Mouse (Mus musculus) liver, postnatal 0 days (tissue): ENCODE data around the gene Gm12184. TPM values are rescaled to one million over a fixed set of nuclear protein-coding genes. Genes with fewer than 3 reads are reported as not detected.

Source experiments
- ATAC-seq: fragments of 200-750 bp; cut with Nextera tagmentation; 2 replicates; pipeline ENCODE4 v1.8.0; 2017; ENCODE audit warnings: mild to moderate bottlenecking, moderate library complexity
- DNase-seq: peaks from one replicate; pipeline ENCODE4 v3.0.0-alpha.2; 2016
- H3K27ac ChIP-seq: fragments of 300-500 bp; sonication (generic); 2 replicates; pipeline ENCODE4 v1.5.1; 2014; ENCODE audit warnings: antibody characterized with exemption, moderate library complexity, mild to moderate bottlenecking, low read depth
- H3K27me3 ChIP-seq: fragments of 300-500 bp; sonication (generic); 2 replicates; pipeline ENCODE4 v1.6.1; 2014; ENCODE audit warnings: low read length, control low read depth, mixed read lengths; ENCODE audit not compliant: insufficient read depth
- H3K36me3 ChIP-seq: fragments of 300-500 bp; sonication (generic); replicated peaks from 2 replicates; pipeline ENCODE4 v1.6.1; 2014; ENCODE audit warnings: mild to moderate bottlenecking, control low read depth, low read length, moderate library complexity, mixed read lengths; ENCODE audit not compliant: insufficient read depth
- H3K4me1 ChIP-seq: fragments of 300-500 bp; sonication (generic); 2 replicates; pipeline ENCODE4 v1.6.1; 2014; ENCODE audit warnings: antibody characterized with exemption, mild to moderate bottlenecking, control low read depth; ENCODE audit not compliant: insufficient read depth
- H3K4me2 ChIP-seq: fragments of 300-500 bp; sonication (generic); 2 replicates; pipeline ENCODE4 v1.6.1; 2014; ENCODE audit warnings: low read depth, mild to moderate bottlenecking, low read length, moderate library complexity, mixed read lengths
- H3K4me3 ChIP-seq: fragments of 300-500 bp; sonication (generic); 2 replicates; pipeline ENCODE4 v1.5.1; 2014; ENCODE audit warnings: low read depth, low read length
- H3K9ac ChIP-seq: fragments of 300-500 bp; sonication (generic); replicated peaks from 2 replicates; pipeline ENCODE4 v1.6.1; 2014; ENCODE audit warnings: mild to moderate bottlenecking, moderate library complexity
- H3K9me3 ChIP-seq: fragments of 300-500 bp; sonication (generic); 2 replicates; pipeline ENCODE4 v1.6.1; 2016; ENCODE audit warnings: mild to moderate bottlenecking, control low read depth, low read length, mixed read lengths
- CTCF ChIP-seq: sonication (generic); IDR thresholded peaks from 2 replicates; pipeline ENCODE4 v1.5.1; 2016; ENCODE audit warnings: antibody characterized with exemption, low read depth
- EP300 ChIP-seq: IDR thresholded peaks from 2 replicates; pipeline ENCODE4 v1.6.1; 2016; ENCODE audit warnings: antibody characterized with exemption, low read depth, mild to moderate bottlenecking
- WGBS: fragments of 180-500 bp; shearing (Covaris S2); extraction: QIAGEN DNeasy Blood & Tissue Kit; methylation state at CpG from one replicate; pipeline ENCODE4 v1.1.7; 2014; ENCODE audit not compliant: insufficient replicate concordance; 5-methylcytosine and 5-hydroxymethylcytosine counted together
- polyA plus RNA-seq: library from polyadenylated mRNA; unstranded; fragments of >200 nt; fragmentation: Nextera tagmentation; extraction: Ambion mirVana; gene quantifications from 2 replicates; pipeline ENCODE4 v1.2.1, GENCODE M21; 2015

Gm12184 gene
- polyA plus RNA-seq, 1 experiment from 2014 or later = 5.0 TPM

GRCm38 (mm10) chr11:48871817-48872541, 45.5 kb upstream of the Gm12184 start:
- peak overlapping the region; percentile 72 for H3K4me2 ChIP-seq
- peak; percentile 61 for DNase-seq
- peaks cover 35% of the 10 kb centered on the region for H3K4me1 ChIP-seq
- peak overlapping the region; percentile 79 for H3K9ac ChIP-seq
- peak overlapping the region; percentile 92 for H3K27ac ChIP-seq
- no peaks in the 10 kb centered on the region for H3K27me3 ChIP-seq
- H3K9me3 ChIP-seq = no peaks in the 10 kb centered on the region
- 2% methylated on average over 17 of the region's 17 CpGs for WGBS
- H3K4me3 ChIP-seq = peak overlapping the region; percentile 71
- peak; percentile 26 for ATAC-seq
- 0 out of 2 replicates have a peak, but pooled peaks have one; percentile 20 for TF ChIP-seq EP300
- TF ChIP-seq CTCF = no peak
- H3K36me3 ChIP-seq = peaks cover 12% of the 10 kb centered on the region

GRCm38 (mm10) chr11:48871201-48871772, 44.8 kb upstream of the Gm12184 start, which contains the start of gene Irgm1:
TSS of gene Irgm1 (minus strand) at chr11:48871683.
- ATAC-seq (peak; percentile 67), DNase-seq (peak; percentile 91)
- peaks cover 19% of the 10 kb centered on the region for H3K36me3 ChIP-seq
- peaks cover 35% of the 10 kb centered on the region for H3K4me1 ChIP-seq
- peak within 1 kb of the TSS; percentile 71 for H3K4me3 ChIP-seq
- under 1% methylated on average over 19 of the region's 19 CpGs for WGBS
- peak; percentile 43 for TF ChIP-seq CTCF
- peak; percentile 74 for TF ChIP-seq EP300
- no peaks in the 10 kb centered on the region for H3K27me3 ChIP-seq
- peak within 1 kb of the TSS; percentile 72 for H3K4me2 ChIP-seq
- peak within 1 kb of the TSS; percentile 79 for H3K9ac ChIP-seq
- H3K9me3 ChIP-seq = no peaks in the 10 kb centered on the region
- peak within 1 kb of the TSS; percentile 92 for H3K27ac ChIP-seq

- no peak for TF ChIP-seq EP300
- TF ChIP-seq CTCF = no peak
- H3K27ac ChIP-seq = peak overlapping the region; percentile 92
- H3K4me2 ChIP-seq = peak overlapping the region; percentile 72
- DNase-seq (peak; percentile 38), ATAC-seq (peak; percentile 8; the same call in 1 of the 2 replicates)
- no peaks in the 10 kb centered on the region for H3K9me3 ChIP-seq
- WGBS = 9% methylated on average over 7 of the region's 7 CpGs
- H3K36me3 ChIP-seq = peaks cover 24% of the 10 kb centered on the region
- peak overlapping the region; percentile 71 for H3K4me3 ChIP-seq
- peaks cover 35% of the 10 kb centered on the region for H3K4me1 ChIP-seq
- H3K27me3 ChIP-seq = no peaks in the 10 kb centered on the region
- peak overlapping the region; percentile 79 for H3K9ac ChIP-seq
Measured at GRCm38 (mm10) chr11:48870781-48871180, 44.3 kb upstream of the Gm12184 start.

GRCm38 (mm10) chr11:48869380-48870110, 43.1 kb upstream of the Gm12184 start:
- Histone ChIP-seq H3K4me1 (peaks cover 31% of the 10 kb centered on the region), H3K9ac (peak overlapping the region; percentile 79), H3K27ac (peak overlapping the region; percentile 92), H3K9me3 (no peaks in the 10 kb centered on the region), H3K36me3 (peaks cover 35% of the 10 kb centered on the region), H3K4me2 (peak overlapping the region; percentile 72), H3K4me3 (peak overlapping the region; percentile 71), H3K27me3 (no peaks in the 10 kb centered on the region)
- ATAC-seq (no peak), DNase-seq (peak; percentile 52)
- WGBS = 8% methylated on average over 7 of the region's 7 CpGs
- no peak for TF ChIP-seq EP300
- no peak for TF ChIP-seq CTCF

GRCm38 (mm10) chr11:48866481-48866880, 40.0 kb upstream of the Gm12184 start:
- Histone ChIP-seq H3K4me1 (peaks cover 13% of the 10 kb centered on the region), H3K4me3 (no peak overlapping the region), H3K27ac (no peak overlapping the region), H3K9me3 (no peaks in the 10 kb centered on the region), H3K36me3 (peaks cover 44% of the 10 kb centered on the region), H3K27me3 (no peaks in the 10 kb centered on the region), H3K9ac (no peak overlapping the region), H3K4me2 (no peak overlapping the region)
- DNase-seq = no peak
- 94% methylated on average over 9 of the region's 9 CpGs for WGBS
- ATAC-seq = no peak
- TF ChIP-seq EP300 = no peak

- Histone ChIP-seq H3K4me1 (peaks cover 7% of the 10 kb centered on the region), H3K27me3 (no peaks in the 10 kb centered on the region), H3K4me3 (no peak overlapping the region), H3K27ac (no peak overlapping the region), H3K36me3 (peaks cover 44% of the 10 kb centered on the region), H3K9me3 (no peaks in the 10 kb centered on the region), H3K9ac (no peak overlapping the region), H3K4me2 (no peak overlapping the region)
- no peak for TF ChIP-seq CTCF
- TF ChIP-seq EP300 = no peak
- WGBS = 74% methylated on average over 3 of the region's 3 CpGs
- no peak; the same call in 1 of the 2 replicates for ATAC-seq
- DNase-seq = no peak
Measured at GRCm38 (mm10) chr11:48863808-48864207, 37.4 kb upstream of the Gm12184 start.
